Comparison of ENCODE assay signal across 35 mouse cellular contexts in the genomic region with DNA sequence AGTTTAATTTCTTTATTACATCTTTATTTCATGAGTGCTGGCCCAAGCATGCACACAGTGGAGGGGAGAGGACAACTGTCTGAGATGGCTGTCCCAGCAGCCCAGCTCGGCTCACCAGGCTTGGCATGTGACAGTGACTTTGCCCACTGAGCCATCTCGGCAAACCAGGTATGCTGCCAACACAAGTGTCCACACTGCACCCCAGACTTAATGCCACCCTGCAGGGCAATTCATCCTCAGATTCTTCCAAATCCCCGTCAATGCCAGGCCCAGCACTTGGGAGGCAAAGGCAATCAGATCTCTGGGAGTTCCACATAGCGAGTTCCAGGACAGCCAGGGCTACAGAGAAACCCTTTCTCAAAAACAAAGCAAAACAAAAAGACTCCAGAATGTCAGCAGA. TPM values are rescaled to one million over a fixed set of nuclear protein-coding genes. Genes with fewer than 3 reads are reported as not detected.
DNase-seq lines count a peak whose midpoint lies in the region; ATAC-seq and TF ChIP-seq lines count a peak whose summit lies in the region.
"Had no signal": no experiment of that assay in that cellular context is flagged by ENCODE, and none has a peak within 500 bp of the region (broad histone marks: within the 10 kb centered on the region; RNA-seq: fewer than 3 reads in every experiment).

No protein-coding gene starts in this region.

- no peak overlapping the region for H3K27ac ChIP-seq in heart, embryonic 13.5 days (replicated peaks)
- H3K27ac ChIP-seq in heart, embryonic 11.5 days (ENCODE audit: low read depth, low read length) = no peak overlapping the region
- peak overlapping the region; percentile 88 for H3K27ac ChIP-seq in layer of hippocampus, adult 2 months
- H3K27ac ChIP-seq: embryonic facial prominence, embryonic 15.5 days; forebrain, embryonic 12.5 days; liver, embryonic 14.5 days; macrophage; midbrain, embryonic 10.5 days; neural tube, embryonic 12.5 days had no signal

- H3K4me3 ChIP-seq in heart, embryonic 13.5 days = no peak overlapping the region
- H3K4me3 ChIP-seq in heart, embryonic 11.5 days (ENCODE audit: low read depth, low read length) = no peak overlapping the region
- no peak overlapping the region; the same call in 1 of the 2 replicates for H3K4me3 ChIP-seq in layer of hippocampus, adult 2 months
- H3K4me3 ChIP-seq: embryonic facial prominence, embryonic 15.5 days; forebrain, embryonic 12.5 days; heart, embryonic 12.5 days; midbrain, embryonic 10.5 days; myocyte; neural tube, embryonic 12.5 days had no signal

- H3K4me1 ChIP-seq in heart, embryonic 13.5 days = peaks cover 65% of the 10 kb centered on the region
- H3K4me1 ChIP-seq in heart, embryonic 11.5 days (ENCODE audit: control insufficient read depth, insufficient read depth, low read length) = peaks cover 52% of the 10 kb centered on the region

- no peak for ATAC-seq in cerebellum, adult (ENCODE audit: insufficient number of reproducible peaks, low FRiP score, low TSS enrichment)
- ATAC-seq in heart, embryonic 13.5 days (ENCODE audit: extremely low read depth, insufficient number of reproducible peaks, low FRiP score, low TSS enrichment) = no peak
- no peak for ATAC-seq in heart, embryonic 11.5 days (replicated peaks; ENCODE audit: insufficient number of reproducible peaks, low FRiP score, low TSS enrichment)
- ATAC-seq: CD4-positive, CD25-positive, alpha-beta regulatory T cell, adult 4 months had no signal

- DNase-seq in cerebellum, postnatal 10 days = peak; percentile 47 to 68
- DNase-seq in layer of hippocampus, adult 2 months (ENCODE audit: low spot score in 2 of 2) = no peak
- DNase-seq in layer of hippocampus, postnatal 36 days = no peak
- no peak for DNase-seq in embryo, embryonic 9.5 days (ENCODE audit: extremely low spot score)
- DNase-seq: adrenal gland, postnatal 14 days; embryo, embryonic 11 days; gastrocnemius, postnatal 25 days; heart, adult 18-20 months; heart, postnatal 10 days; kidney, adult 11 months; kidney, postnatal 25 days; liver; lung, adult 2 months; lung, postnatal 10 days; right cerebral cortex, adult 18-20 months; spleen, adult 18-20 months; thymus, postnatal 14 days had no signal

- H3K9me3 ChIP-seq in heart, embryonic 13.5 days = no peaks in the 10 kb centered on the region
- no peaks in the 10 kb centered on the region for H3K9me3 ChIP-seq in heart, embryonic 11.5 days (replicated peaks; ENCODE audit: control insufficient read depth, low read length)
- H3K9me3 ChIP-seq: embryonic facial prominence, embryonic 15.5 days had no signal

- peaks cover 35% of the 10 kb centered on the region for H3K36me3 ChIP-seq in heart, embryonic 13.5 days
- H3K36me3 ChIP-seq in heart, embryonic 11.5 days (ENCODE audit: control insufficient read depth, insufficient read depth, low read length) = no peaks in the 10 kb centered on the region

- no peak overlapping the region for H3K4me2 ChIP-seq in heart, embryonic 13.5 days
- H3K4me2 ChIP-seq in heart, embryonic 11.5 days = no peak overlapping the region; the same call in 1 of the 2 replicates
- H3K4me2 ChIP-seq: embryonic facial prominence, embryonic 15.5 days; forebrain, embryonic 12.5 days; heart, embryonic 12.5 days; neural tube, embryonic 12.5 days had no signal

- no peak for TF ChIP-seq CTCF in layer of hippocampus, adult 2 months (conservative IDR thresholded peaks at IDR 0.05)

- H3K27me3 ChIP-seq in heart, embryonic 13.5 days (replicated peaks) = no peaks in the 10 kb centered on the region
- H3K27me3 ChIP-seq in heart, embryonic 11.5 days (ENCODE audit: control insufficient read depth, insufficient read depth, low read length) = no peaks in the 10 kb centered on the region
- H3K27me3 ChIP-seq: embryonic facial prominence, embryonic 15.5 days; forebrain, embryonic 12.5 days; heart, embryonic 12.5 days; neural tube, embryonic 12.5 days had no signal

- peak overlapping the region; percentile 33; the same call in 1 of the 2 replicates for H3K9ac ChIP-seq in heart, embryonic 13.5 days
- H3K9ac ChIP-seq in heart, embryonic 11.5 days (ENCODE audit: low read depth, low read length) = no peak overlapping the region
- H3K9ac ChIP-seq: embryonic facial prominence, embryonic 15.5 days; forebrain, embryonic 12.5 days; liver, embryonic 14.5 days; neural tube, embryonic 12.5 days had no signal

- WGBS in heart, embryonic 13.5 days = 80% methylated on average over 4 of the region's 4 CpGs
- 92% methylated on average over 4 of the region's 4 CpGs for WGBS in heart, embryonic 11.5 days (ENCODE audit: insufficient replicate concordance)

RNA-seq across cellular contexts. Expression of a gene that starts 10.3 kb away (rescaled TPM):
- polyA plus RNA-seq in heart, embryonic 13.5 days (2015; fragmentation: Nextera tagmentation; extraction: Ambion mirVana) = 98.8 and 108 TPM in 2 replicates
- polyA plus RNA-seq in heart, embryonic 11.5 days (2014; fragmentation: Nextera tagmentation; extraction: Ambion mirVana) = 38.8 and 47.4 TPM in 2 replicates
- 100 to 1,000 TPM; 462 to 510 TPM for total RNA-seq in layer of hippocampus, adult 2 months (2021)
- total RNA-seq in layer of hippocampus, postnatal 36 days (2021) = 100 to 1,000 TPM; 564 to 566 TPM

RNA-seq across cellular contexts. Expression of a gene that starts 22.0 kb away (rescaled TPM):
- not detected in 2 replicates for polyA plus RNA-seq in heart, embryonic 13.5 days (2015; fragmentation: Nextera tagmentation; extraction: Ambion mirVana)
- not detected in 2 replicates for polyA plus RNA-seq in heart, embryonic 11.5 days (2014; fragmentation: Nextera tagmentation; extraction: Ambion mirVana)
- not detected for total RNA-seq in layer of hippocampus, adult 2 months (2021)
- not detected for total RNA-seq in layer of hippocampus, postnatal 36 days (2021)
- total RNA-seq: adrenal gland, postnatal 14 days; gastrocnemius, postnatal 25 days; hematopoietic stem cell, adult 5-6 weeks; left cerebral cortex, postnatal 14 days; midbrain, postnatal 0 days had no signal
- polyA plus RNA-seq: CD4-positive, CD25-positive, alpha-beta regulatory T cell, adult 4 months; embryonic facial prominence, embryonic 15.5 days; forebrain, embryonic 12.5 days; heart, embryonic 12.5 days; kidney, embryonic 14.5 days; limb, embryonic 11.5 days; liver, embryonic 14.5 days; lung, adult 2 months; macrophage; midbrain, embryonic 10.5 days; midbrain, postnatal 0 days; myocyte; neural tube, embryonic 12.5 days; stomach, embryonic 16.5 days had no signal

RNA-seq across cellular contexts. Expression of a gene that starts 23.5 kb away (rescaled TPM):
- polyA plus RNA-seq in heart, embryonic 13.5 days (2015; fragmentation: Nextera tagmentation; extraction: Ambion mirVana) = 600 and 606 TPM in 2 replicates
- 659 and 724 TPM in 2 replicates for polyA plus RNA-seq in heart, embryonic 11.5 days (2014; fragmentation: Nextera tagmentation; extraction: Ambion mirVana)
- 100 to 1,000 TPM; 495 to 504 TPM for total RNA-seq in layer of hippocampus, adult 2 months (2021)
- 100 to 1,000 TPM; 444 to 462 TPM for total RNA-seq in layer of hippocampus, postnatal 36 days (2021)

RNA-seq across cellular contexts. Expression of a gene that starts 42.3 kb away (rescaled TPM):
- polyA plus RNA-seq in heart, embryonic 13.5 days (2015; fragmentation: Nextera tagmentation; extraction: Ambion mirVana) = 0.78 and 1.4 TPM in 2 replicates
- 2.5 and 2.9 TPM in 2 replicates for polyA plus RNA-seq in heart, embryonic 11.5 days (2014; fragmentation: Nextera tagmentation; extraction: Ambion mirVana)
- 100 to 1,000 TPM; 321 to 335 TPM for total RNA-seq in layer of hippocampus, adult 2 months (2021)
- 100 to 1,000 TPM; 310 to 319 TPM for total RNA-seq in layer of hippocampus, postnatal 36 days (2021)
- total RNA-seq: hematopoietic stem cell, adult 5-6 weeks had no signal

RNA-seq across cellular contexts. Expression of a gene that starts 47.5 kb away (rescaled TPM):
- 16.0 and 18.3 TPM in 2 replicates for polyA plus RNA-seq in heart, embryonic 13.5 days (2015; fragmentation: Nextera tagmentation; extraction: Ambion mirVana)
- polyA plus RNA-seq in heart, embryonic 11.5 days (2014; fragmentation: Nextera tagmentation; extraction: Ambion mirVana) = 18.1 and 18.3 TPM in 2 replicates
- 10 to 100 TPM; 61.6 to 66.1 TPM for total RNA-seq in layer of hippocampus, adult 2 months (2021)
- total RNA-seq in layer of hippocampus, postnatal 36 days (2021) = 10 to 100 TPM; 62.6 to 63.9 TPM

Comparison
In these comparisons a context has a peak if more than half of its experiments do, and no peak if none do; other contexts are left out.
1. DNase-seq: peak in cerebellum, postnatal 10 days (2 of 2); none in layer of hippocampus, adult 2 months (0 of 2), layer of hippocampus, postnatal 36 days (0 of 2) and embryo, embryonic 9.5 days (single experiment).